Mouse (Mus musculus): ENCODE results near the gene Pde1c. TPM values are rescaled to one million over a fixed set of nuclear protein-coding genes. Genes with fewer than 3 reads are reported as not detected.

The Pde1c gene
- polyA plus RNA-seq, 1 experiment from 2014 or later, result 11.2 TPM

DNA sequence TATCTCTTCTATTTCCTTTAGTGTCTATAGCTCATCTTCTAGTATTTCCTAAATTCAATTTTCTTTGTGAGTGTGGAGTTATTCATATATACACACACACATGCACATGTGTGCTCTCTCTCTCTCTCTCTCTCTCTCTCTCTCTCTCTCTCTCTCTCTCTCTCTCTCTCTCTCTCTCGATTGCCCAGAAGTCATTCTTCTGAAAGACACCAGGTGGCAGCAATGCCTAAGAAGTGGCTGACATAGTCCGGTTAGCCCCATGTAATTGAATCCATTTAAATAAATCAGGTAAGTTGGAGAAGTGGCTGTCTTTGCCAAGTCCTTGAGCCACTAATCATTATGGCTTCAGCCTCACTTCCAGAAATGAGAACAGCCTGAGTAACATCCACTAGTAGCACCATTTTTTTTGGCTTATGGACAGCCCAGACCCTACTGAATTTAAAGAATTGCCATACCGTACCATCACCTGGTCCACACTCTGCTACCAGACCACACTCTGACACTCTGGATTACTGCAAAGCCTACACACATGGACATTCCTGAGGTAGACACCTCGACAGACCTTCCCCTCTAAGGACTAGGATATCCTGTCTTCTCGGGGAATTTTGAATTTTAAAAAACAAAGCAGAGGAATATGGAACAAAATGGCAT is 502.1 kb downstream of the Pde1c start:
- ATAC-seq (replicated peaks; ENCODE audit: insufficient number of reproducible peaks, insufficient read depth, low FRiP score, low read depth), result 0 out of 2 replicates have a peak, but pooled peaks have one; percentile 10
- Histone ChIP-seq H3K9ac (no peak overlapping the region), H3K27me3 (no peaks in the 10 kb centered on the region), H3K9me3 (replicated peaks) (no peaks in the 10 kb centered on the region), H3K4me2 (no peak overlapping the region), H3K36me3 (no peaks in the 10 kb centered on the region), H3K4me3 (no peak overlapping the region), H3K4me1 (replicated peaks) (no peaks in the 10 kb centered on the region), H3K27ac (no peak overlapping the region)
- WGBS, result 35% methylated on average over 5 of the region's 5 CpGs

DNA sequence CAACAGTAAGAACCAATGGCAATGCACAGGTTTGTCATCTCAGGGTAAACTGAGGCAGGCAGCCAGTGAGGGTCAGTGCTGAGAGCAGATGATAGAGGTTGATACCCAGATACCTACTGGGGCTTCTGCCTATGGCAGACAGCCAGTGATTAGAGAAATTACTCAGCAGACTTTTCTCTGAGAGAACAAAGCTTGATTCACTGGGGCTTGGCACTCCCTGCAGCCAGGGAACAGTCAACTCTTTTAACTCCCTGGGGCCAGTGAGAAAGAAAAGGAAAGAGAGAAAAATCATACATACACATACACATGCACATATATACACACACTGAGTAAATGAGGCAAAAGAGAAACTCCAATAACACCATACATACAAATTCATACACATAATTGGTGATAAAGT is 505.2 kb downstream of the Pde1c start:
- H3K4me2 ChIP-seq, result no peak overlapping the region
- no peaks in the 10 kb centered on the region for H3K27me3 ChIP-seq
- no peak overlapping the region for H3K27ac ChIP-seq
- no peak for ATAC-seq (replicated peaks; ENCODE audit: insufficient number of reproducible peaks, insufficient read depth, low FRiP score, low read depth)
- no peaks in the 10 kb centered on the region for H3K36me3 ChIP-seq
- no peaks in the 10 kb centered on the region for H3K4me1 ChIP-seq (replicated peaks)
- H3K4me3 ChIP-seq, result no peak overlapping the region
- no peak overlapping the region for H3K9ac ChIP-seq
- no peaks in the 10 kb centered on the region for H3K9me3 ChIP-seq (replicated peaks)

DNA sequence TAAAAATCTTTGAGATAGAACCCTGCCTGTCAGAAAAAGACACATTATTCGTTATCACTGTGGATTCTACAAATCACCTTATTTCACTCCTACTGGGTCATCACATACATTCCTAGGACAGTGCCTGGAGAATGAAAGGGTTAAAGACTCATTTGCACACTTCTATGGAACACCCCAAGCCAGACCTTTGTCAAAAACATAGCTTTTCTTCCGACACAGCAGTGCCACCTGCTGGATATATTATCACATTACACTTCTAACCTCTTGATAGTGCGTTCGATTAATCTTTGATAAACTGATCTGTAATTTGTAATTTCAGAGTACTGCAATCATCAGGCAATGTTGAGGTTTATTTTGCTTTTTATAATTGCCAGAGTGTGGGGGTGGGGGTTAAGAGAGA is 519.8 kb downstream of the Pde1c start:
- no peak overlapping the region for H3K9ac ChIP-seq
- H3K4me2 ChIP-seq, result no peak overlapping the region
- ATAC-seq (replicated peaks; ENCODE audit: insufficient number of reproducible peaks, insufficient read depth, low FRiP score, low read depth), result no peak
- H3K27me3 ChIP-seq, result no peaks in the 10 kb centered on the region
- H3K4me3 ChIP-seq, result no peak overlapping the region
- H3K27ac ChIP-seq, result no peak overlapping the region
- H3K36me3 ChIP-seq, result no peaks in the 10 kb centered on the region
- H3K4me1 ChIP-seq (replicated peaks), result no peaks in the 10 kb centered on the region
- 26% methylated on average over 4 of the region's 4 CpGs for WGBS
- no peaks in the 10 kb centered on the region for H3K9me3 ChIP-seq (replicated peaks)

DNA sequence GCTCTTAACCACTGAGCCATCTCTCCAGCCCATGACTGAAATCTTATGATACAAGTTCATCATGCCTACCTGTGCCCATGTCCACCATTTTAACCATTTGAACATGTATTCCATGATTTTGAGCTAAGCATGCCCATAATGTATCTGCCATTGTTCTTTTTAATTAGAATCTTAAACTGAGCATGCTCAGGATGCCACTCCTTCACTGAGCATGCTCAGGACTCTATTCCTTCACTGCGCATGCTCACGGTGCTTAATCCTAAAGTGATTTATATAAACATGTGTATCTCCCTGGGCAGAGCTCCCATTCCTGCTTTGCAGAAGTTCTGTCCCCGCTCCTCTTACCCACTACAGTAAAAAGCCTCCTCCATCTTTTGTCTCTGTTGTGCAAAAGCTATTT is 520.3 kb downstream of the Pde1c start:
- ATAC-seq (replicated peaks; ENCODE audit: insufficient number of reproducible peaks, insufficient read depth, low FRiP score, low read depth), result no peak
- no peak overlapping the region for H3K27ac ChIP-seq
- 87% methylated on average over 3 of the region's 3 CpGs for WGBS
- H3K9ac ChIP-seq, result no peak overlapping the region
- no peak overlapping the region for H3K4me2 ChIP-seq
- H3K36me3 ChIP-seq, result no peaks in the 10 kb centered on the region
- H3K4me3 ChIP-seq, result no peak overlapping the region
- no peaks in the 10 kb centered on the region for H3K4me1 ChIP-seq (replicated peaks)
- no peaks in the 10 kb centered on the region for H3K9me3 ChIP-seq (replicated peaks)
- no peaks in the 10 kb centered on the region for H3K27me3 ChIP-seq

DNA sequence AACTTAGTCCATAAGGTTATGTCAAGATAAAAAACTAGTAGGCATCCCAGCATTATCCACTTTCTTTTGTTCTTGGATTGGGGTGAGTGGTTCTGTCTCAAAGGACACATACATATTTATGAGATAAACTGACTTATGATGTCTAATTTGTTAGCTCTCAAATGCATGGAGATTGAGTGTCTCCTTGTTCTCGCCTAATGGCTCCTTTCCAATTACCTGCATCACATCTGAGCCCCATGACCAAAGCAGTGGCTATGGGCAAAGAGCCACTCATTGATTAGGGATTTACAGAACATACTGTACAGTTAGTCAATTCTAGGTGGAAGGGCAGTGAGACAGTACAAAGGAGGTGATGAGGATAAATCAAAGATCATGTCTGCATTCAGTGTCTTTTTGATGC is 524.2 kb downstream of the Pde1c start:
- H3K9ac ChIP-seq, result no peak overlapping the region
- 83% methylated on average over 1 of the region's 1 CpGs for WGBS
- H3K4me1 ChIP-seq (replicated peaks), result no peaks in the 10 kb centered on the region
- H3K4me3 ChIP-seq, result no peak overlapping the region
- no peaks in the 10 kb centered on the region for H3K27me3 ChIP-seq
- H3K27ac ChIP-seq, result no peak overlapping the region
- H3K9me3 ChIP-seq (replicated peaks), result no peaks in the 10 kb centered on the region
- no peak overlapping the region for H3K4me2 ChIP-seq
- no peaks in the 10 kb centered on the region for H3K36me3 ChIP-seq
- no peak for ATAC-seq (replicated peaks; ENCODE audit: insufficient number of reproducible peaks, insufficient read depth, low FRiP score, low read depth)

DNA sequence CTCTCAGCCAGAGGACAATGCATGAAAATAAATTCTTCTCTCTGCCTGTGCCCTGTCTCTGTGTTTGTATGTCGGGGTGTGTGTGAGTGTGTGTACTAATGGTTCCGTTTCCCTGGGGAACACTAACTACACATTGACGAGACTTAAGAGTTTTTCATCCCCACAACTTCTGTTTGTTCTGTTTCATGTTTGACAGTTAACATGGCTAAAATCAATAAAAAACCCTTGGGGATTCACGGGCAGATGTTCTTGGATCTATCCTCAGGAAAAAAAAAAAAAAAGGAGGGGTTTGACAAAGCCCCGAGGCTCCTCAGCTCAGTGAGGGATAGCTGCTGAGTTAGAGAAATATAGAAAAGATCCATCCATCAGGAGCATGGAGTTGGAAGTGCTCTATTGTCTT is 524.6 kb downstream of the Pde1c start:
- WGBS, result 68% methylated on average over 5 of the region's 5 CpGs
- no peak overlapping the region for H3K4me2 ChIP-seq
- no peak overlapping the region for H3K27ac ChIP-seq
- H3K4me3 ChIP-seq, result no peak overlapping the region
- H3K4me1 ChIP-seq (replicated peaks), result no peaks in the 10 kb centered on the region
- no peak overlapping the region for H3K9ac ChIP-seq
- H3K9me3 ChIP-seq (replicated peaks), result no peaks in the 10 kb centered on the region
- ATAC-seq (replicated peaks; ENCODE audit: insufficient number of reproducible peaks, insufficient read depth, low FRiP score, low read depth), result no peak
- H3K27me3 ChIP-seq, result no peaks in the 10 kb centered on the region
- no peaks in the 10 kb centered on the region for H3K36me3 ChIP-seq

DNA sequence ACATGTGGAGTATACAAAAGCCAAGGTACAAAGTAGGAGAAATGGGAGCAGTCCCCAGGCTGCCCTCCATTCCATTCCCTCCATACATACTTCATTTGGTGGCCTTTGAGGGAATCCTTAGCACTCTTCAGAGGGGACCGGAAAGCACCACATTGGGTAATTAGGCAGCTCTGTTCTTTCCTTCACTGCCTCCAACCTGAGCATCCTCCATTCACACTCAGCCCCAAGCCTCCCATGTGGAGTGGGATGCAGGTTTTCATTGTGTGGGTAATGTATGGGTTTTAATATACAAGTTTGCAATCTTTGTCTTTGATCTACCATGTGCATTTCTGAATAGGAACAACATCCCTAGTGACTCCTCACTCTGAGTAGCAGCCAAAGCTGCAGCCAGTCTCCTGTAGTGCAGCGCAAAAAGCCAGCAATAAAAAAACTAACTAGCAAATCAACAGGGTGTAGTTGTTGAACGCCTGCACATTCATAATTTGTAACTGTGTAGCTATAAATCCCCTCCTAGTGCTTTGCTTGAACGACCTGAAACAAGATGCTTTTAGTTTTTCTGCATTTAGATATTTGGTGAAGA is 529.3 kb downstream of the Pde1c start:
- no peak overlapping the region for H3K4me2 ChIP-seq
- no peak overlapping the region for H3K27ac ChIP-seq
- 70% methylated on average over 4 of the region's 4 CpGs for WGBS
- no peaks in the 10 kb centered on the region for H3K4me1 ChIP-seq (replicated peaks)
- H3K4me3 ChIP-seq, result no peak overlapping the region
- no peak for ATAC-seq (replicated peaks; ENCODE audit: insufficient number of reproducible peaks, insufficient read depth, low FRiP score, low read depth)
- no peaks in the 10 kb centered on the region for H3K9me3 ChIP-seq (replicated peaks)
- H3K27me3 ChIP-seq, result no peaks in the 10 kb centered on the region
- no peaks in the 10 kb centered on the region for H3K36me3 ChIP-seq
- no peak overlapping the region for H3K9ac ChIP-seq

DNA sequence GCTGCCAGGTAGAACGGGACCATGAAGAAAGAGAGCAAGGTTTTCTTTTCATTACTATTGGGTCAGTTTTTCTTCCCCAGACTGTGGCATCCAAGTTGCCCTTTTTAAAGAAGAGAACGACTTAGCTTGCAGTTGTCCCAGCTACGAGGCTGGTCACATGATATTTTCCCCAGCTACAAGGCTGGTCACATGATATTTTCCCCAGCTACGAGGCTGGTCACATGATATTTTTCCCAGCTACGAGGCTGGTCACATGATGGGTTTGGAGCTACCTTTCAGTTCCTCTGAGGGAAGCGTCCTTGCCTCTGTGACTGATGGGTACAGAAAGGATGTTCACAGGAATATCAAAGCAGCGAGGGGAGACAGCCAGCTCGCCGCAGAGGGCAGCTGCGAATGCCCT is 533.8 kb downstream of the Pde1c start:
- no peak overlapping the region for H3K4me2 ChIP-seq
- H3K27me3 ChIP-seq, result no peaks in the 10 kb centered on the region
- H3K27ac ChIP-seq, result no peak overlapping the region
- no peak overlapping the region for H3K4me3 ChIP-seq
- WGBS, result 70% methylated on average over 10 of the region's 10 CpGs
- H3K4me1 ChIP-seq (replicated peaks), result no peaks in the 10 kb centered on the region
- no peaks in the 10 kb centered on the region for H3K9me3 ChIP-seq (replicated peaks)
- H3K9ac ChIP-seq, result no peak overlapping the region
- no peaks in the 10 kb centered on the region for H3K36me3 ChIP-seq
- ATAC-seq (replicated peaks; ENCODE audit: insufficient number of reproducible peaks, insufficient read depth, low FRiP score, low read depth), result no peak

DNA sequence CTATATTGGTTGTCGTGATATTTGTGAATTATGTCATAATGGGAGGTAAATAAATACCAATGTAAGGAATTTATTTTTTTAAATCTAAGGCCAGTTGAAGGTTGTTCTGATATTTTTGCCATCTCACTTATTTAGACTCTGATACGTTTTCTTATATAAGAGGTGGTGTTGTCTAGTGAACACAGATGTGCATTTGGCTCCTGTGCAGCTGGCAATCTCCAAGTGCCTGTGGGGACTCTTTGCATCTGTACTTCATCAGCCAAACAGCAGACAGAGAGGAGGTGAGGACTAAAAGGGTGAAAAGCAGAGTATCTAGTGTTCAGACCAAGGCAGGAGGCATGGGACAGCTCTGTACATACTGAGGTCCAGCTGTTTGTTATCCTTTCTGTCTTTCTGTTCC is 536.7 kb downstream of the Pde1c start:
- Histone ChIP-seq H3K4me3 (no peak overlapping the region), H3K27ac (no peak overlapping the region), H3K36me3 (no peaks in the 10 kb centered on the region), H3K9me3 (replicated peaks) (no peaks in the 10 kb centered on the region), H3K4me1 (replicated peaks) (0 out of 2 replicates have a peak, but pooled peaks cover 2% of the 10 kb centered on the region), H3K4me2 (no peak overlapping the region), H3K27me3 (no peaks in the 10 kb centered on the region), H3K9ac (no peak overlapping the region)
- WGBS, result 76% methylated on average over 2 of the region's 2 CpGs
- no peak for ATAC-seq (replicated peaks; ENCODE audit: insufficient number of reproducible peaks, insufficient read depth, low FRiP score, low read depth)

DNA sequence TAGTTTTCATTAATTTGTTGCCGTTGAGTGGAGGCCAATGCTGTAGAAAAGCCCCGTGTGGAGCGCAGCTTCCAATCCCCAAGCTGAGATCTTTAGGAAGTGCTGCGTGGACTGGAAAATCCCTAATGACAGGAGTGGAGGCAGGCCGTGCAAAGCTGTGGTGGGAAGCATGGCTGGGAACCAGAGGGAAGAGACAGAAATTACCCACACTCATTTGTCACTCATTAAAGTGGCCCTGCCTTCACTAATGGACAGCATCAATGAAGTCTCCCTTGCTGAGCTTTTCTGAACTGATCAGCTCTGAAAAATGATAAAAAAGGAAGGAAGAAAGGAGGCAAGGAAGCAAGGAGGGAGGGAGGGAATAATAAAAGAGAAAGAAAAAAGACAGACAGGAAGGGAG is 538.9 kb downstream of the Pde1c start:
- Histone ChIP-seq H3K4me2 (no peak overlapping the region), H3K4me3 (no peak overlapping the region), H3K27ac (no peak overlapping the region), H3K9ac (no peak overlapping the region), H3K36me3 (no peaks in the 10 kb centered on the region), H3K4me1 (replicated peaks) (0 out of 2 replicates have a peak, but pooled peaks cover 2% of the 10 kb centered on the region), H3K27me3 (no peaks in the 10 kb centered on the region), H3K9me3 (replicated peaks) (no peaks in the 10 kb centered on the region)
- WGBS, result 52% methylated on average over 5 of the region's 5 CpGs
- no peak for ATAC-seq (replicated peaks; ENCODE audit: insufficient number of reproducible peaks, insufficient read depth, low FRiP score, low read depth)

DNA sequence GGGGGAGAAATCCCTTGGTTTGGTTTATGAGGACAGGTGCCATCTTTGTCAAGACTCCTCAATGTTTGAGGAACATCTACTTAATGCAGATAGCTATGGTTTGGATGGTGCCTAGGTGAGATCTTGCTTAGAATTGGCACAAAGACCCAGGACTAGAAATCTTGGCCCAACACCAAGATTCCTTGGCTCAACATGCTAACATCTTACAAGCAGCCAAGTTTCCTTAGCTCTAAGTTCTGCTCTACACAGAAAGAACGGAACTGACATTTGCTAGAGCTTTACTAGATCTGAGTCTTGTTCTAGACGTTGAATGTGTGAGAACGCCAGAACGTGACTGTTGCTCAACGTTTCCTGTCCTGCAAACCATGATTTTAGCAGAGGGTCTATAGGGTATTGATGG is 540.9 kb downstream of the Pde1c start:
- no peak for ATAC-seq (replicated peaks; ENCODE audit: insufficient number of reproducible peaks, insufficient read depth, low FRiP score, low read depth)
- Histone ChIP-seq H3K27ac (no peak overlapping the region), H3K9ac (no peak overlapping the region), H3K4me1 (replicated peaks) (0 out of 2 replicates have a peak, but pooled peaks cover 2% of the 10 kb centered on the region), H3K4me2 (no peak overlapping the region), H3K9me3 (replicated peaks) (no peaks in the 10 kb centered on the region), H3K27me3 (no peaks in the 10 kb centered on the region), H3K36me3 (no peaks in the 10 kb centered on the region), H3K4me3 (no peak overlapping the region)
- WGBS, result 77% methylated on average over 5 of the region's 5 CpGs

DNA sequence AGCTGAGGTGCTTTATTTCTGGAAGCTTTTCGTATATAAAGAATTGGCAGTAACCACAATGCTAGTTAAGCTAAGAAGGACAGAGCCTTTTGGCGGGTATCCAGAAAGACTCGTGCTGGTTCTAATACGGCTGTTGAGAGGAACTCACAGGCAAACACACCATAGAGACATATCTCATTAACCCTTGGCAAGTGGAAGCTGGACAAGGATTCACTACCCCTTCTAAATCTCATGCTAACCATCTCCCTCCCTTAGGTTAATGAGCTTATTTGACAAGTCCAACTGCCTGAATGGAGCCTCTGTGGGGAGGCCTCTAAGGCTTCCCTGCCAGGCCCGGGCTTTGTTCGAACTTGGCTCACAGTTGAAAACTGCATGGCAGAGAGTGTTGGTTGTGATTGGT is 541.6 kb downstream of the Pde1c start:
- WGBS, result 51% methylated on average over 6 of the region's 6 CpGs
- Histone ChIP-seq H3K4me3 (no peak overlapping the region), H3K9ac (no peak overlapping the region), H3K27ac (no peak overlapping the region), H3K4me1 (replicated peaks) (0 out of 2 replicates have a peak, but pooled peaks cover 2% of the 10 kb centered on the region), H3K36me3 (no peaks in the 10 kb centered on the region), H3K9me3 (replicated peaks) (no peaks in the 10 kb centered on the region), H3K27me3 (no peaks in the 10 kb centered on the region), H3K4me2 (no peak overlapping the region)
- no peak for ATAC-seq (replicated peaks; ENCODE audit: insufficient number of reproducible peaks, insufficient read depth, low FRiP score, low read depth)

All from heart, embryonic 15.5 days (tissue).